ENCODE assay signal across 31 mouse cellular contexts in the genomic region with DNA sequence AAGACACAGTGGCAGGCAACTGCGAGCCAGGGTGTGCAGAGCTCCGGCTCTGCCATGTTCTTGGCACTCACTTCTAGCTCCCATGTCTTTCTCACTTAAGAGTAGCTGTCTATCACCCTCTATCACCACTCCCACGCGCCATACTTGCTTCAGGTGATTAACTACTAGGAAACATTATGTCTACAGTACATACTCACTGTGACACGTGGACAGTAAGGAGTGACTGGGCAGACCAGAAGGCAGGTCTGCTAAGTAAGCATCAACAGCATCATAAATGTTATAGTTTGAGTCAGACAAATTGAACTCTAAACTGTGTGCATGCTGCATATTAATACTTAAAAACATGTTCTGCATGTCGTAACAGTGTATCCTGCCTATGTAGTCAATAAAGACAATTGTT. TPM values are rescaled to one million over a fixed set of nuclear protein-coding genes. Genes with fewer than 3 reads are reported as not detected.
DNase-seq lines count a peak whose midpoint lies in the region; ATAC-seq and TF ChIP-seq lines count a peak whose summit lies in the region.
"Had no signal": no experiment of that assay in that cellular context is flagged by ENCODE, and none has a peak within 500 bp of the region (broad histone marks: within the 10 kb centered on the region; RNA-seq: fewer than 3 reads in every experiment).

No protein-coding gene starts in this region.

- no peaks in the 10 kb centered on the region for H3K9me3 ChIP-seq in heart, postnatal 0 days (replicated peaks; ENCODE audit: control insufficient read depth, low read length)
- no peaks in the 10 kb centered on the region for H3K9me3 ChIP-seq in midbrain, embryonic 11.5 days (ENCODE audit: control insufficient read depth, low read length)
- H3K9me3 ChIP-seq in midbrain, embryonic 16.5 days (replicated peaks; ENCODE audit: control insufficient read depth, low read length, poor library complexity, severe bottlenecking) = no peaks in the 10 kb centered on the region
- H3K9me3 ChIP-seq in stomach, postnatal 0 days (ENCODE audit: control insufficient read depth, low read length) = no peaks in the 10 kb centered on the region
- H3K9me3 ChIP-seq: forebrain, embryonic 10.5 days; forebrain, embryonic 13.5 days; heart, embryonic 10.5 days; heart, embryonic 13.5 days; hindbrain, embryonic 12.5 days had no signal

- H3K27me3 ChIP-seq in heart, postnatal 0 days (ENCODE audit: control insufficient read depth, insufficient read depth, low read length) = no peaks in the 10 kb centered on the region
- H3K27me3 ChIP-seq in midbrain, embryonic 11.5 days (ENCODE audit: control insufficient read depth, insufficient read depth, low read length) = no peaks in the 10 kb centered on the region
- H3K27me3 ChIP-seq in midbrain, embryonic 16.5 days (ENCODE audit: control insufficient read depth, insufficient read depth, low read depth, low read length) = no peaks in the 10 kb centered on the region
- no peaks in the 10 kb centered on the region for H3K27me3 ChIP-seq in stomach, postnatal 0 days (ENCODE audit: control insufficient read depth, insufficient read depth, low read length)
- H3K27me3 ChIP-seq: CH12.LX; forebrain, embryonic 13.5 days; heart, embryonic 13.5 days; hindbrain, embryonic 12.5 days; Patski had no signal

- H3K36me3 ChIP-seq in heart, postnatal 0 days (replicated peaks; ENCODE audit: control insufficient read depth, insufficient read depth, low read length) = 0 out of 2 replicates have a peak, but pooled peaks cover 4% of the 10 kb centered on the region
- no peaks in the 10 kb centered on the region for H3K36me3 ChIP-seq in midbrain, embryonic 11.5 days (ENCODE audit: control insufficient read depth, insufficient read depth, low read length)
- peaks cover 4% of the 10 kb centered on the region; the same call in 1 of the 2 replicates for H3K36me3 ChIP-seq in midbrain, embryonic 16.5 days (ENCODE audit: control insufficient read depth, insufficient read depth, low read length)
- no peaks in the 10 kb centered on the region for H3K36me3 ChIP-seq in stomach, postnatal 0 days (ENCODE audit: control insufficient read depth, insufficient read depth, low read length)
- H3K36me3 ChIP-seq: G1E; heart, embryonic 10.5 days; hindbrain, embryonic 12.5 days had no signal

- no peak overlapping the region for H3K4me3 ChIP-seq in heart, postnatal 0 days (ENCODE audit: low read depth, low read length)
- H3K4me3 ChIP-seq in midbrain, embryonic 11.5 days (ENCODE audit: low read depth, low read length) = no peak overlapping the region
- no peak overlapping the region for H3K4me3 ChIP-seq in midbrain, embryonic 16.5 days (ENCODE audit: low read depth, low read length)
- H3K4me3 ChIP-seq in stomach, postnatal 0 days (ENCODE audit: low read depth, low read length) = no peak overlapping the region
- H3K4me3 ChIP-seq: forebrain, embryonic 10.5 days; forebrain, embryonic 13.5 days; gastrocnemius, adult 2 months; heart, adult 2 months; heart, embryonic 10.5 days; heart, embryonic 13.5 days; hindbrain, embryonic 12.5 days had no signal

- intact Hi-C loops in heart, postnatal 36 days (cut with DNase I) = no loop called here

- no peak overlapping the region for H3K4me2 ChIP-seq in heart, postnatal 0 days (ENCODE audit: low read depth, low read length)
- no peak overlapping the region for H3K4me2 ChIP-seq in midbrain, embryonic 11.5 days
- H3K4me2 ChIP-seq in midbrain, embryonic 16.5 days (ENCODE audit: low read length) = no peak overlapping the region
- no peak overlapping the region for H3K4me2 ChIP-seq in stomach, postnatal 0 days (replicated peaks; ENCODE audit: low read depth)
- H3K4me2 ChIP-seq: forebrain, embryonic 13.5 days; heart, embryonic 13.5 days; hindbrain, embryonic 12.5 days had no signal

- TF ChIP-seq EP300 in heart, postnatal 0 days (IDR thresholded peaks at IDR 0.05; ENCODE audit: low read depth) = no peak
- TF ChIP-seq EP300 in stomach, postnatal 0 days (optimal IDR thresholded peaks at IDR 0.05) = no peak

- H3K4me1 ChIP-seq in heart, postnatal 0 days (ENCODE audit: control insufficient read depth, insufficient read depth) = no peaks in the 10 kb centered on the region
- peaks cover 5% of the 10 kb centered on the region; the same call in 1 of the 2 replicates for H3K4me1 ChIP-seq in midbrain, embryonic 11.5 days (ENCODE audit: control insufficient read depth, insufficient read depth, low read length)
- H3K4me1 ChIP-seq in midbrain, embryonic 16.5 days (ENCODE audit: control insufficient read depth, insufficient read depth, low read length) = peaks cover 14% of the 10 kb centered on the region
- H3K4me1 ChIP-seq in stomach, postnatal 0 days (replicated peaks; ENCODE audit: control insufficient read depth, insufficient read depth) = no peaks in the 10 kb centered on the region

- no peak for DNase-seq in frontal cortex, adult 2 months (ENCODE audit: extremely low spot score in 1 of 2, low spot score in 1 of 2)
- DNase-seq in heart, postnatal 0 days (ENCODE audit: low spot score) = peak; percentile 30
- DNase-seq in heart, postnatal 36 days = no peak
- DNase-seq in midbrain, embryonic 11.5 days (ENCODE audit: low spot score, missing footprints) = no peak
- no peak for DNase-seq in stomach, postnatal 0 days (ENCODE audit: low spot score)
- DNase-seq: adrenal gland, adult 2 months; adrenal gland, postnatal 14 days; B cell, adult 2 months; cerebellum, adult 11-12 months; cerebellum, adult 8-10 months; cerebellum, postnatal 10 days; cerebellum, postnatal 36 days; embryo, embryonic 11 days; gastrocnemius, adult 2 months; gastrocnemius, postnatal 14 days; heart, adult 2 months; heart, postnatal 14 days; kidney, adult 11 months; kidney, adult 8-10 months had no signal

- 0 out of 2 replicates have a peak, but pooled peaks have one; percentile 27 for ATAC-seq in frontal cortex, adult (ENCODE audit: low TSS enrichment)
- ATAC-seq in heart, postnatal 0 days (ENCODE audit: insufficient read depth, low read depth) = peak; percentile 44; the same call in 1 of the 2 replicates
- ATAC-seq in midbrain, embryonic 11.5 days (ENCODE audit: low FRiP score) = 0 out of 2 replicates have a peak, but pooled peaks have one; percentile 6
- ATAC-seq in midbrain, embryonic 16.5 days = no peak
- ATAC-seq in stomach, postnatal 0 days (ENCODE audit: low FRiP score, low TSS enrichment) = peak; percentile 89
- ATAC-seq: forebrain, embryonic 13.5 days; hindbrain, postnatal 0 days; inflammation-experienced regulatory T-cells, adult 6 months; Patski had no signal

- no peak for TF ChIP-seq CTCF in heart, postnatal 0 days (IDR thresholded peaks at IDR 0.05; ENCODE audit: low read depth)
- TF ChIP-seq CTCF in stomach, postnatal 0 days (IDR thresholded peaks at IDR 0.05; ENCODE audit: low read depth) = no peak

- no peak overlapping the region for H3K27ac ChIP-seq in heart, postnatal 0 days (ENCODE audit: low read depth)
- H3K27ac ChIP-seq in midbrain, embryonic 11.5 days (ENCODE audit: low read depth, low read length) = no peak overlapping the region
- no peak overlapping the region for H3K27ac ChIP-seq in midbrain, embryonic 16.5 days (ENCODE audit: low read length)
- no peak overlapping the region for H3K27ac ChIP-seq in stomach, postnatal 0 days (replicated peaks)
- H3K27ac ChIP-seq: forebrain, embryonic 10.5 days; forebrain, embryonic 13.5 days; gastrocnemius, adult 2 months; heart, adult 2 months; heart, embryonic 10.5 days; heart, embryonic 13.5 days; hindbrain, embryonic 12.5 days; hindbrain, postnatal 0 days had no signal

- WGBS in heart, postnatal 0 days = 48% methylated on average over 6 of the region's 6 CpGs
- 94% methylated on average over 6 of the region's 6 CpGs for WGBS in midbrain, embryonic 11.5 days
- 88% methylated on average over 6 of the region's 6 CpGs for WGBS in midbrain, embryonic 16.5 days
- 71% methylated on average over 6 of the region's 6 CpGs for WGBS in stomach, postnatal 0 days

- H3K9ac ChIP-seq in heart, postnatal 0 days (replicated peaks; ENCODE audit: low read depth, low read length) = no peak overlapping the region
- no peak overlapping the region for H3K9ac ChIP-seq in midbrain, embryonic 11.5 days (ENCODE audit: low read length)
- H3K9ac ChIP-seq in midbrain, embryonic 16.5 days (ENCODE audit: low read depth, low read length) = no peak overlapping the region
- H3K9ac ChIP-seq in stomach, postnatal 0 days (ENCODE audit: low read length) = no peak overlapping the region
- H3K9ac ChIP-seq: forebrain, embryonic 13.5 days; heart, embryonic 13.5 days; hindbrain, embryonic 12.5 days had no signal

RNA-seq across cellular contexts. Expression of a gene that starts 27.2 kb away (rescaled TPM):
- 31.2 and 31.4 TPM in 2 replicates for polyA plus RNA-seq in frontal cortex, adult 2 months (2012; rRNA removed)
- total RNA-seq in heart, postnatal 0 days (2014; rRNA removed; ENCODE audit: low replicate concordance) = 9.2 and 9.8 TPM in 2 replicates
- 8.6 and 9.7 TPM in 2 replicates for polyA plus RNA-seq in heart, postnatal 0 days (2015; fragmentation: Nextera tagmentation; extraction: Ambion mirVana)
- 10 to 100 TPM; 20.8 to 22.4 TPM for total RNA-seq in heart, postnatal 36 days (2021)
- 24.8 and 27.3 TPM in 2 replicates for polyA plus RNA-seq in midbrain, embryonic 11.5 days (2014; fragmentation: Nextera tagmentation; extraction: Ambion mirVana)
- 26.6 and 32.8 TPM in 2 replicates for polyA plus RNA-seq in midbrain, embryonic 16.5 days (2015; fragmentation: Nextera tagmentation; extraction: Ambion mirVana)
- polyA plus RNA-seq in stomach, postnatal 0 days (2015; fragmentation: Nextera tagmentation; extraction: Ambion mirVana) = 7.5 and 7.6 TPM in 2 replicates
- total RNA-seq: CH12.LX had no signal
